Mouse (Mus musculus) embryonic stem cell, embryonic (primary cell): ENCODE data around the gene Mast1.

ENCODE experiments used
- CTCF ChIA-PET, 4 experiments: fragments of 300-600 bp in 2 of 4; fragments of 350-600 bp in 2 of 4; sonication (Branson Sonifier 250); formaldehyde crosslinking; loops; one replicate each; lab custom pipeline; 2022; ENCODE audit warnings: inconsistent platforms in 2 of 4; lab: Charles Lee
- POLR2A ChIA-PET, 4 experiments: fragments of 300-600 bp in 2 of 4; fragments of 350-600 bp in 2 of 4; sonication (Branson Sonifier 250); formaldehyde crosslinking; loops; one replicate each; lab custom pipeline; 2022; ENCODE audit warnings: antibody characterized with exemption in 4 of 4, inconsistent platforms in 1 of 4; lab: Charles Lee

Gene Mast1

GRCm38 (mm10) chr8:84936962-84937546 lies at the start of gene Mast1:
Gene Mast1, minus strand, starts transcription at chr8:84937359.
- ChIA-PET POLR2A (interaction anchor here (0.6 to 4.5 kb wide), 20 partner anchors 9 to 688 kb away, joined by 3 to 19 read pairs (median 5); partner anchors contain the start of genes Calr (in 2 of the 4), Dhps (in 1 of the 4), Dnase2a (in 1 of the 4) and Klf1 (in 1 of the 4)), CTCF (interaction anchor here in 3 of 4 experiments (0.6 to 2.3 kb wide), 18 partner anchors 8 to 276 kb away, joined by 3 to 13 read pairs (median 4); partner anchors contain the start of gene Dnase2a (in 1 of the 3))

DNA sequence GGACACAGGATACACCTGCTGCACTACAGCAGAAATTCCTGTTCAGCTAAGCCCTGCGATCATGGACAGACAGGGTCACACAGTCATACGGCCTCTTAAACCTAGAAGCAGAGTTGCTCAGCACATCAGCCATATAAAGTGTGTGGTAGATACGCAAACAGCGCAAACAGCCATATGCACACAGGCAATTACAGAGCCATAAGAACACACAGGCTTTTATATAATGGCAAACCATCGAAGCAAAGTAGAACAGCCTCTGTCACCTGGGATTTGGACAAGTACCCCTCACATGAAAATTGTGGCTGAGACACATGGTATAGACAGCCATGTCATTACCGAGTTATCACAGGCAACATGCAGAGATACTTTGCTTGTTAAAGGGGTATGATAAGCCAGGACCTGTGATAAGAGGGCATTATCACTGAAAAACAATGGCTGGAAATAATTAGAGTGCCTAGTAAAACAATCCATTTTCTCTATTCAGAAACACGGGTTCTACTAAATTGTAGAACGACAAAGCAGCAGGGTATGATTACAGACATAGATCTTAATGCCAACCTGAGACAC lies 49.3 kb upstream of the Mast1 start:
- ChIA-PET POLR2A (interaction anchor here (0.7 to 30.0 kb wide), 31 partner anchors 1 to 486 kb away, joined by 3 to 992 read pairs (median 6); partner anchors contain the start of genes Junb (in 3 of the 4), Tnpo2 (in 3 of the 4), Dhps (in 2 of the 4) and Gm49661 (in 2 of the 4)), CTCF (interaction anchor here (0.6 to 6.5 kb wide), 10 partner anchors 10 to 212 kb away, joined by 3 to 250 read pairs (median 19); partner anchors contain the start of gene Junb (in 2 of the 4))

DNA sequence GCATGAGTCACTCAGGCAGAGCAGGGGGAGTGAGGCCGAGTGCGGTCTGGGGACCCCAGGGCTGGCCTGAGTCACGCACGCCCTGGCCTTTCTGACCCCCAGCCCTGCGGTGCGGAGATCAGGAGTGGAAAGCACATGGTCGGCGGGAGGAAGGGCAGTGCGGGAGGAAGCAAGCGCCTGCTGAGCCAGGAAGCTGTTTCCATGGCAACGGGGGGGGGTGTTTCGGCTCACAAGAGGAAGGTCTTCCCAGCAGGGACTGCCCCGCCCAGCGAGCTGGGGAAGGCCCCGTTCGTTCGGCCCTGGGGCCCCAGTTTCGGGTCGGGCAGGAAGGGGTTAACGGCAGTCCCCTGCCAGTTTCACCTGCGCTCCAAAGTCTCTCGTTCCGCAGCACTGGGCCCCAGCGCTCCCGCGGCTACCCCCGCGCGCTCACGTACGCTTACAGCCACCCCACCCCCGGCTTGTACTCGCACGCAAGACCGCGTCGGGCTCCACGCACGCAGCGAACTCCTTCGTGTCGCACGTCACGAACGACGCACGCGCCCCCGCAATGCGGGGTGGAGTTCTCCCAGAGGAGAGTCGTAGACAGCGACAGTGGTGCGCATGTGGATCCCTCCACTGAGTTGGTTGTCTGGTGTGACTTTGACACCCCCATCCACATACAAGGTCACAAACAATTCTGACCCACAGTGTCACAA lies 48.7 kb upstream of the Mast1 start:
- CTCF ChIA-PET, result interaction anchor here (0.6 to 6.5 kb wide), 10 partner anchors 9 to 211 kb away, joined by 3 to 176 read pairs (median 7); partner anchors contain the start of gene Junb (in 1 of the 4)
- POLR2A ChIA-PET, result interaction anchor here (0.7 to 30.0 kb wide), 33 partner anchors 0 to 487 kb away, joined by 3 to 992 read pairs (median 5); partner anchors contain the start of genes Junb (in 3 of the 4), Tnpo2 (in 3 of the 4), Dhps (in 2 of the 4) and Gm49661 (in 2 of the 4)

- CTCF ChIA-PET, result interaction anchor here (0.7 to 6.5 kb wide), 12 partner anchors 8 to 57 kb away, joined by 3 to 176 read pairs (median 4); partner anchors contain the start of gene Junb (in 1 of the 4)
- POLR2A ChIA-PET, result interaction anchor here (0.5 to 30.0 kb wide), 32 partner anchors 0 to 488 kb away, joined by 3 to 992 read pairs (median 5); partner anchors contain the start of genes Junb (in 3 of the 4), Asna1 (in 2 of the 4), Dhps (in 2 of the 4) and Gm49661 (in 2 of the 4)
Measured at GRCm38 (mm10) chr8:84985049-84985683, 48.0 kb upstream of the Mast1 start.

DNA sequence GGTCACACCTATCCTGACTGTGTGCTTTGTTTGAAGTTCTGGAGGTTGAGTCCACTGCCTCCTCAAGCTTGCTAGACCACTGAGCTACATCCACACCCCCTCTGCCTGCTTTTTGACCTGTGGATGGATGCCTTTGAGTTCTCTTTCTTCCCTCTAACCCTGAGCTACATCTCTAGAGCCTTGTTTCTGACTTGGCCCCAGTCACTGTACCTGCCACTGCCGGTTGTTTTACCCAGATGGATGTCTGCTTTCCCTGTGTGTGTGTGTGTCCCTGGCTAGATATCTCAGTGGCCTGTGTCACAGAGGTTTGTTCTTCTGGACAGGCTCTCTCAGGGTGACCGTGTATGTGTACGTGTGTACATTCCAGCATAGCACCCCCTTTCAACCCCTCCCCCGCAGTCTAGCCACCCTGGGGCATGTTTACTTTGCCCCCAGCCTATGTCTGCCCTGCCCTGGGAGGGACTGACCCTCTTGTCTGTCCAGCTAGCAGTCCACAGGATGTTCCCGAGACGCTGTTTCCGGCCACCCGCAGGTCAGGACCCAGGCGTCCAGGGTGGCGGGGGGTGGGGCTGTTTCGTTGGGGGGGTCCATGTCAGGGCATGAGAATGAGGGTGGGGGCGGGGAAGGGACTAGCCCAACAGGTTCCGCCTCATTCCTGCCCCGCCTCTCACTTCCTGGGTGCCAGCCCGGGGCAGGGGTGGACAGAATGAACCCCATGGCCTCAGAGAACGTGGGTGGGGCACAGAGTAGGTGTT lies 47.3 kb upstream of the Mast1 start:
- CTCF ChIA-PET, result interaction anchor here (0.6 to 6.5 kb wide), 8 partner anchors 8 to 56 kb away, joined by 3 to 176 read pairs (median 4); partner anchors contain the start of gene Junb (in 1 of the 4)
- POLR2A ChIA-PET, result interaction anchor here in 3 of 4 experiments (0.6 to 30.0 kb wide), 24 partner anchors 1 to 778 kb away, joined by 3 to 992 read pairs (median 5); partner anchors contain the start of genes Junb (in 3 of the 3), Dhps (in 2 of the 3), Gm49661 (in 2 of the 3) and Prdx2 (in 2 of the 3)

DNA sequence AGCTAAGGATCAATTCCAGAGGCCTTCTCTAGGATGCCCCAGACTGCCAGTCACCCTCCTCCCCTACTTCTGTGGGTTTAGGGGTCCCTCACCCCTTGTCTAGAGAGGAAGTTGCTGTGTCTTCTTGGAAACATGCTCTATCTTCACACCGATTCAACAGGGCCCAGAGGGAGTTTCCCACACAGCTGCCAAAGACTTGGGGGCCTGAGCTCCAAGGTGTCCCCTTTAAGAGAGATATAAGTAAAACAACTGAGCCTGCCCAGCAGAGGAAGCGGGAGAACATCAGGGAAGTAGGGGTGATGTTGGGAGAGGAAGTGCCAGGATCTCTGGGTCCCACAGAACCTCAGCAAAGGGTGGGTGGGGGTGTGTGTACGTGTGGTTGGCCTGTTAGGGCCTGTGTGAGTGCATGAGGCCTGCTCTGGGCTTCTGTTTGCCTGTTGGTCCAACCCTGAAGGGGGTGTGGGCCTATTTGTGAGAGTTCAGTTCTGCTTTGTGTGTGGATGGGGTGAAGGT lies 45.4 kb upstream of the Mast1 start:
- ChIA-PET POLR2A (interaction anchor here in 3 of 4 experiments (0.5 to 30.0 kb wide), 11 partner anchors 3 to 290 kb away, joined by 3 to 992 read pairs (median 114); partner anchors contain the start of genes Gm49661 (in 2 of the 3), Junb (in 2 of the 3), Prdx2 (in 2 of the 3) and Rnaseh2a (in 2 of the 3)), CTCF (no interaction called here)

DNA sequence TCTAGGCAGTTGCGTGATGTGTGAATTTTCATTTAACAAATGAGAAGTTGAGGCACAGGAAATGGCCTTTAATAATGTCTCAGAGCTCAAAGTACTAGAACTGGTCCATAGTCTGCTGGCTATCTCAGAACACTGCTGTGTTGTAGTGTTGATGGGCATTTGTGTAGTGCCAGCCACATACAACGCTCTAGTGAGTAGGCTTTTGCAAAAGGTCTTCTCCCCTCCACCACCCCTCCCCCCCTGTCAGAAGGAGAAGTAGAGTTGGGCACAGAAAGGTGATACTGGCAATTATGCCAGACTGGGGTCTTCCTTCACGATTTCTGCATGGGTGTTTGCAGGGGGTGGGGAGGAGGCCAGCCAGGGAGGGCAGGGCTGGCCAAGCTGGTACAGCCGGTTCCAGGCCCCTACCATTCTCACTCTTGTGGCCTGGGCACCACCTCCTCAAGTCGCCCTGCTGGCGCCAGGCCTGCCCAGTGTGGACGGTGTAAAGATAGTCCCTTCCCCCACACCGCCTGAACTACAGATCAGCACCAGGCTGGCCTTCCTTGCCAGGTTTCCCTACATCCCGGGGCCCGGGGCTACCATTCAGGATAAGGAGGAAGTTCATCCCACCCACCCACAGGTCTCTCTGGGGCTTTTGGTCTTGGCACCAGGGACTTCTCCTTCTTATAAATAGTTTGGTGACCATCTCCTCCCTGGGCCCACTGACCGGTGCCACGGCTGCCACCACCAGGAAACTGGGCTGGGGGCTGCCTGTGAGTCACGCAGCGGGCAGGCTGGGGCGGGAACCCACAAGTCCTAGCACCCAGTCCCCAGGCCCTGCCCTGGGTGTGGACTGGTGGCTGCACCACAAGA lies 44.7 kb upstream of the Mast1 start:
- CTCF ChIA-PET, result interaction anchor here in 2 of 4 experiments (10.2 to 10.4 kb wide), 2 partner anchors 6 to 7 kb away, joined by 176 to 250 read pairs; partner anchors contain the start of gene Hook2 (in 2 of the 2)
- POLR2A ChIA-PET, result interaction anchor here in 3 of 4 experiments (0.5 to 30.0 kb wide), 20 partner anchors 4 to 1095 kb away, joined by 3 to 992 read pairs (median 18); partner anchors contain the start of genes Hook2 (in 3 of the 3), Asna1 (in 2 of the 3), Dhps (in 2 of the 3) and Gm49661 (in 2 of the 3)

DNA sequence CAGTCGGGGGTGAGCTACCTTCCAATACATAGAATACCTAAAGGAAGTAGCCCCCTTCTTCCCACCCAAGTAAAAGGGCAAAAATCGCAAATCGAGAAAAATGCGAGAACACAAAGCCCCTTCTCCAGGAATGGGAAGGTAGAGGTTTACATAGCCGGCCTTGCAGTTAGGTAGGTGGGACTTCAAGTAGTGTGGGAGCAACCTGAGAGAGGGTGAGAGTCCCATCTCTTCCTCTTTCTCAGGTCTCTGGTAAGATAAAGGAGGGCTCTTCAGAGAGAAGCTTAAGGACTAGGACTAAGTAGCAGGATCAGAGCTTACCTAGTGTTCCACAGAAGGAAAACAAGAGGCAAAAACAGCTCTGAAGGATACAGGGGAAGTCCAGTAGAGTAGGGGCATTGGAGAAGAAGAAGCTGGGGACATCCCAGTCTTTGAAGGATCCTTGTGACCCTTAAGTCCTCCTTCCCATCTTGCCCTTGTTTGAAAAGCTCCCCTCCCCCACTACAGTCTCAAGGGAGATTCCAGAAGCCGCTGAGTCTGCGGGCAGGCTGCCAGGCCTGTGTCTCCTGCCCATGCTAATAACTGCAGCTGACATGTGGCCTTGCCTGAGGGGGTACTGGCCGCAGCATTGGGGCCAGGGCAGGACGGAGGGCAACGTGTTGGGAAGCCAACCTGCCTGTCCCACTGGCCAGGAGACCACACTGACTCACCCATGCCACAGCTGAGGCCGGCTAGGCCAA lies 43.6 kb upstream of the Mast1 start:
- CTCF ChIA-PET, result interaction anchor here in 3 of 4 experiments (0.7 to 10.4 kb wide), 8 partner anchors 7 to 78 kb away, joined by 3 to 250 read pairs (median 6); partner anchors contain the start of genes Hook2 (in 2 of the 3), Dnase2a (in 1 of the 3) and Tnpo2 (in 1 of the 3)
- POLR2A ChIA-PET, result interaction anchor here (0.6 to 30.0 kb wide), 42 partner anchors 5 to 1094 kb away, joined by 3 to 992 read pairs (median 7); partner anchors contain the start of genes Dhps (in 3 of the 4), Hook2 (in 3 of the 4), Asna1 (in 2 of the 4) and Gm49661 (in 2 of the 4)

DNA sequence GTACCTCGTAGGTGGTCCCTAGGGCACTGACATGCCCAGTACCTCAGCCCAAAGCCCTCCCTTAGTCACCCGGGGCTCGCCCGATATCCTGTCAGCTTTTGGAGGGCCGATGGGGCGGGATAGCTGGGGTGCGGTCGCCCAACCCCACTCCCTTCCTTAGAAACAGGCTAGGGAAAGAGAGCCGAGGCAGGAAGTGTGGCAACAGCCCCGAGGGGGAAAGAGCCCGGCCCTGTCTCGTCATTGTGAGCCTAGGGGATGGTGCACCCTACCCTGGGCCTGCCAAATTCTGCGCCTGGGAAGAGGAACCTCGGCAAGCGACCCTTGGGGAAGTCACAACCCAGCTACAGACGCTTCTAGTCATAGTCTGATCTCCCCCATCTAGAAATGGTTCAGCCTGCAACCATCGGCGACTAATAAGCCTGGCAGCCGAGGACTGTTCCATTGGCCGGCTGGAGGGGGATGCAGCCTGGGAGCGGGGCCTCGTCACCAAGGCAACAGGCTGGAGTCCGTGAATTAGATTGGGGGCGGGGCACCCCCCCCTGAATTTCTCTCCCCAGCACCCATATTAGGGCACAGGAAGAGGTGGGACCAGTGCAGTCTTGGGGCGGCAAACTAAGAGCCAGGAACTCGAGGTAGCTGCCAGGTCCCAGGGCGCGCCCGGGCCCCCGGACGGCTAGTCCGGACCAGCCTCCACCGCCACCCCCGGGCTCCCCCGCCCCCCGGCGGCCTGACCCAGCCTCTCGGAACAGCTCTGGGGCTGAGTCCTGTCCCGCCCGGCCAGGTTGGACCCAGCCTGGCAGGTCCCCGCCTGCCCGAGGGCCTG lies 42.7 kb upstream of the Mast1 start:
- CTCF ChIA-PET, result interaction anchor here in 3 of 4 experiments (0.7 to 10.4 kb wide), 10 partner anchors 8 to 96 kb away, joined by 3 to 250 read pairs (median 6); partner anchors contain the start of genes Hook2 (in 2 of the 3) and Tnpo2 (in 1 of the 3)
- POLR2A ChIA-PET, result interaction anchor here (0.6 to 30.0 kb wide), 47 partner anchors 6 to 568 kb away, joined by 3 to 992 read pairs (median 9); partner anchors contain the start of genes Asna1 (in 3 of the 4), Dhps (in 3 of the 4), Gm49661 (in 3 of the 4) and Hook2 (in 3 of the 4)

DNA sequence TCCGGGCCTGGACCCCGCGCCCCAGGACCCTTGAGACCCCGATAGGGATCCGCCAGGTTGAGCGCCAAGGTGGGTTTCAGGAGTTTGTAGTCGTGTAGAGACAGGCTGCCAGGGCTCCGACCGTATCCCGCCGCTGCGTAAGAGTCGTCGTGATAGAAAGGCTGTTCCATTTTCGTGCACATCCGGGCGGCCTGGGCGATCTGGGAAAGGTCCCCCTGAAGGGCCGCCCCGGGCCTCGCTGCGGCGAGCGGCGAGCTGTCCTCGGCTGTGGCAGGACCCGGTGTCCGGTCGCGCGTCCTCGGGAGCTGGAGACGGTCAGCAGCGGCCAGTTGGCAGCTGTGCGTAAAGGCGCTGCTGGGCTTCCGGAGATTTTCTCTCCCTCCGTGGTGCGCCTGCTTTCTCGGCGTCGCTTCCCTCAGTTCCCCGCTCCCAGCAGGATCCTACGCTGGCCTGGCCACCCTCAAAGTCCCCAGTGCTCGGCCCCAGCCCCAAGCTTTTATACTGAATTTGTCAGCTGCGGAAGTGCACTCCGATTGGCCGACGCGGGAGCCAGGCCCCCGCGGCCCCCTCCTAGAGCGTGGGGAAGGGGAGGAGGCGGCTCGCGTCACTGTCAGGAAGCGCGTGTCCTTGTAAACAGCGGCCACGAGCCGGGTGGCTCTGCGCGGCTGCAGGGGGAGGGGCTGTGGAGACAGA lies 41.2 kb upstream of the Mast1 start, which contains the start of gene Junb:
Junb (minus strand) TSS at position 471 of the 693 bp plus-strand sequence.
- CTCF ChIA-PET, result interaction anchor here (0.6 to 10.4 kb wide), 16 partner anchors 9 to 1104 kb away, joined by 3 to 250 read pairs (median 6); partner anchors contain the start of genes Hook2 (in 2 of the 4) and Tnpo2 (in 1 of the 4)
- POLR2A ChIA-PET, result interaction anchor here (0.5 to 30.0 kb wide), 67 partner anchors 6 to 1392 kb away, joined by 3 to 992 read pairs (median 9); partner anchors contain the start of genes Dhps (in 4 of the 4), Asna1 (in 3 of the 4), Calr (in 3 of the 4) and Gm49661 (in 3 of the 4)

DNA sequence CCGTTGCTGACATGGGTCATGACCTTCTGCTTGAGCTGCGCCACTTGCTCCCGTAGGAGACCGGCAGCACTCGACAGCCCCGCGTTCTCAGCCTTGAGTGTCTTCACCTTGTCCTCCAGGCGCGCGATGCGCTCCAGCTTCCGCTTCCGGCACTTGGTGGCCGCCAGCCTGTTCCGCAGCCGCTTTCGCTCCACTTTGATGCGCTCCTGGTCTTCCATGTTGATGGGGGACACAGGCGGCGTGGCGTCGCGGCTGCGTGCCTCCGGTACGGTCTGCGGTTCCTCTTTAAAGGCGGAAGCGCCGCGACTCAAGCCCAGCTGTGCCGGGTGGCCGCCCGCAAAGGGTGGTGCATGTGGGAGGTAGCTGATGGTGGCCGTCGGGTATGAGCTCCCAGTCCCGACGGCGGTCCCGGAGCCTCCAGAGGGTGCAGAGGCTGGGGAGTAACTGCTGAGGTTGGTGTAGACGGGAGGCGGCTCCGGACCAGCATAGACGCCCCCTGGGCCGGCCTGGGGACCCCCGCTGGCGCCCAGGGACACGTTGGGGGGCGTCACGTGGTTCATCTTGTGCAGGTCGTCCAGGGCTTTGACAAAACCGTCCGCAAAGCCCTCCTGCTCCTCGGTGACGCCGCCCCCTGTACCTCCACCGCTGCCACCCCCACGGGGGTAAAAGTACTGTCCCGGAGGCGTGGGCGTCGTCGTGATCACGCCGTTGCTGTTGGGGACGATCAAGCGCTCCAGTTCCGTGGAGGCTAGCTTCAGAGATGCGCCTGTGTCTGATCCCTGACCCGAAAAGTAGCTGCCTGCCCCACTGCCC lies 40.5 kb upstream of the Mast1 start:
- ChIA-PET CTCF (interaction anchor here (0.5 to 10.4 kb wide), 20 partner anchors 10 to 162 kb away, joined by 3 to 250 read pairs (median 6); partner anchors contain the start of gene Hook2 (in 2 of the 4)), POLR2A (interaction anchor here (0.6 to 30.0 kb wide), 85 partner anchors 5 to 1392 kb away, joined by 3 to 992 read pairs (median 9); partner anchors contain the start of genes Dhps (in 4 of the 4), Asna1 (in 3 of the 4), Hook2 (in 3 of the 4) and Tnpo2 (in 3 of the 4))
